Mouse (Mus musculus) frontal cortex, postnatal 25 days (tissue): ENCODE data around the gene Fam186b.
"Not testable (repeated sequence)": the region's sequence is repeated elsewhere in the genome, so short reads cannot be mapped to it uniquely, and the experiment has no call there.

Source experiments
- DNase-seq, 2 experiments: peaks; one replicate each; pipeline ENCODE4 v3.0.0; 2022; ENCODE audit warnings: low spot score in 2 of 2

Gene Fam186b

GRCm38 (mm10) chr15:99259730-99260252 lies 35.9 kb downstream of the Fam186b start:
- DNase-seq: no peak

GRCm38 (mm10) chr15:99259167-99259729 lies 36.4 kb downstream of the Fam186b start:
- DNase-seq: no peak

- no peak for DNase-seq
These were observed 40.4 kb downstream of the Fam186b start for GRCm38 (mm10) chr15:99255241-99255749.

GRCm38 (mm10) chr15:99254477-99255005 lies 41.1 kb downstream of the Fam186b start:
- DNase-seq: no peak

GRCm38 (mm10) chr15:99253772-99254171 lies 41.9 kb downstream of the Fam186b start:
- DNase-seq: no peak

- not testable (repeated sequence) for DNase-seq
These were observed 42.6 kb downstream of the Fam186b start for GRCm38 (mm10) chr15:99253175-99253479.

- peak in 1 of 2 experiments; percentile 50 for DNase-seq
These were observed 43.1 kb downstream of the Fam186b start for GRCm38 (mm10) chr15:99252381-99253174.

- peak; percentile 92 to 97 for DNase-seq
These were observed 43.9 kb downstream of the Fam186b start, which contains the start of gene Mcrs1 for GRCm38 (mm10) chr15:99251626-99252380. Gene Mcrs1 (minus strand): TSS chr15:99251961.

GRCm38 (mm10) chr15:99251111-99251510 lies 44.6 kb downstream of the Fam186b start:
- not testable (repeated sequence) for DNase-seq

GRCm38 (mm10) chr15:99249938-99250337 lies 45.8 kb downstream of the Fam186b start:
- no peak for DNase-seq

GRCm38 (mm10) chr15:99248972-99249371 lies 46.7 kb downstream of the Fam186b start:
- DNase-seq: peak in 1 of 2 experiments; percentile 57

GRCm38 (mm10) chr15:99246736-99247135 lies 49.0 kb downstream of the Fam186b start:
- not testable (repeated sequence) for DNase-seq

GRCm38 (mm10) chr15:99242045-99242444 lies 53.6 kb downstream of the Fam186b start:
- DNase-seq: no peak

GRCm38 (mm10) chr15:99241249-99241648 lies 54.4 kb downstream of the Fam186b start:
- DNase-seq: no peak

GRCm38 (mm10) chr15:99240129-99240528 lies 55.6 kb downstream of the Fam186b start:
- DNase-seq: no peak

GRCm38 (mm10) chr15:99238006-99238405 lies 57.7 kb downstream of the Fam186b start:
- no peak for DNase-seq

GRCm38 (mm10) chr15:99234326-99235010 lies 61.2 kb downstream of the Fam186b start:
- no peak for DNase-seq

- DNase-seq: no peak
These were observed 62.0 kb downstream of the Fam186b start for GRCm38 (mm10) chr15:99233719-99234118.

GRCm38 (mm10) chr15:99231998-99232397 lies 63.7 kb downstream of the Fam186b start:
- DNase-seq: no peak

GRCm38 (mm10) chr15:99226090-99226489 lies 69.6 kb downstream of the Fam186b start:
- DNase-seq: no peak
